Mouse (Mus musculus) limb, embryonic 11.5 days (tissue): ENCODE data around the gene Nipal1. TPM values are rescaled to one million over a fixed set of nuclear protein-coding genes. Genes with fewer than 3 reads are reported as not detected.
A peak's percentile ranks its signal among the peaks of the same experiment; 100 is the strongest.

ENCODE experiments used
- ATAC-seq: fragments of 200-750 bp; cut with Nextera tagmentation; 2 replicates; pipeline ENCODE4 v1.8.0; 2017; ENCODE audit warnings: low read depth; ENCODE audit not compliant: insufficient number of reproducible peaks, low FRiP score, low TSS enrichment
- DNase-seq: peaks from one replicate; pipeline ENCODE4 v3.0.0-alpha.2; 2015; ENCODE audit warnings: low spot score
- H3K27ac ChIP-seq: fragments of 300-500 bp; sonication (generic); replicated peaks from 2 replicates; pipeline ENCODE4 v1.5.1; 2014; ENCODE audit warnings: low read depth, mild to moderate bottlenecking, low read length
- H3K27me3 ChIP-seq: fragments of 300-500 bp; sonication (generic); 2 replicates; pipeline ENCODE4 v1.6.1; 2014; ENCODE audit warnings: mild to moderate bottlenecking, low read length, mixed read lengths; ENCODE audit not compliant: control insufficient read depth, insufficient read depth
- H3K36me3 ChIP-seq: fragments of 300-500 bp; sonication (generic); 2 replicates; pipeline ENCODE4 v1.6.1; 2014; ENCODE audit warnings: mild to moderate bottlenecking, low read length, moderate library complexity, mixed read lengths; ENCODE audit not compliant: control insufficient read depth, insufficient read depth
- H3K4me1 ChIP-seq: fragments of 300-500 bp; sonication (generic); 2 replicates; pipeline ENCODE4 v1.6.1; 2014; ENCODE audit warnings: low read length, mixed read lengths; ENCODE audit not compliant: control insufficient read depth, insufficient read depth
- H3K4me2 ChIP-seq: fragments of 300-500 bp; sonication (generic); 2 replicates; pipeline ENCODE4 v1.6.1; 2014; ENCODE audit warnings: low read depth, mild to moderate bottlenecking, moderate library complexity; ENCODE audit not compliant: severe bottlenecking
- H3K4me3 ChIP-seq: fragments of 300-500 bp; sonication (generic); 2 replicates; pipeline ENCODE4 v1.5.1; 2014; ENCODE audit warnings: low read depth, low read length
- H3K9ac ChIP-seq: fragments of 300-500 bp; sonication (generic); 2 replicates; pipeline ENCODE4 v1.6.1; 2014; ENCODE audit warnings: mild to moderate bottlenecking, low read length
- H3K9me3 ChIP-seq: fragments of 300-500 bp; sonication (generic); 2 replicates; pipeline ENCODE4 v1.6.1; 2016; ENCODE audit warnings: low read length; ENCODE audit not compliant: control insufficient read depth
- WGBS: fragments of 180-500 bp; shearing (Covaris S2); extraction: QIAGEN DNeasy Blood & Tissue Kit; methylation state at CpG from one replicate; pipeline ENCODE4 v1.1.7; 2014; 5-methylcytosine and 5-hydroxymethylcytosine counted together
- polyA plus RNA-seq: library from polyadenylated mRNA; unstranded; fragments of >200 nt; fragmentation: Nextera tagmentation; extraction: Ambion mirVana; gene quantifications from 2 replicates; pipeline ENCODE4 v1.2.1, GENCODE M21; 2014

Gene Nipal1
- polyA plus RNA-seq, 1 experiment from 2014 or later: 0.21 TPM

GRCm38 (mm10) chr5:72640072-72640471 lies 7.5 kb upstream of the Nipal1 start:
- Histone ChIP-seq H3K36me3 (no peaks in the 10 kb centered on the region), H3K4me3 (no peak overlapping the region), H3K4me1 (no peaks in the 10 kb centered on the region), H3K9me3 (no peaks in the 10 kb centered on the region), H3K4me2 (no peak overlapping the region), H3K27me3 (no peaks in the 10 kb centered on the region), H3K27ac (no peak overlapping the region), H3K9ac (no peak overlapping the region)
- DNase-seq (no peak), ATAC-seq (no peak)
- 94% methylated on average over 1 of the region's 1 CpGs for WGBS

GRCm38 (mm10) chr5:72643655-72644054 lies 3.9 kb upstream of the Nipal1 start:
- Histone ChIP-seq H3K4me2 (no peak overlapping the region), H3K27me3 (peaks cover 6% of the 10 kb centered on the region; the same call in 1 of the 2 replicates), H3K9ac (no peak overlapping the region), H3K27ac (no peak overlapping the region), H3K9me3 (no peaks in the 10 kb centered on the region), H3K4me1 (no peaks in the 10 kb centered on the region), H3K4me3 (no peak overlapping the region), H3K36me3 (no peaks in the 10 kb centered on the region)
- no peak for ATAC-seq
- DNase-seq: no peak
- WGBS: 72% methylated on average over 7 of the region's 7 CpGs

- ATAC-seq: no peak
- H3K9ac ChIP-seq: no peak within 1 kb of the TSS
- no peak within 1 kb of the TSS for H3K27ac ChIP-seq
- H3K4me1 ChIP-seq: no peaks in the 10 kb centered on the region
- H3K4me3 ChIP-seq: no peak within 1 kb of the TSS
- DNase-seq: no peak
- no peak within 1 kb of the TSS for H3K4me2 ChIP-seq
- no peaks in the 10 kb centered on the region for H3K36me3 ChIP-seq
- 70% methylated on average over 1 of the region's 1 CpGs for WGBS
- H3K9me3 ChIP-seq: no peaks in the 10 kb centered on the region
- H3K27me3 ChIP-seq: peaks cover 6% of the 10 kb centered on the region; the same call in 1 of the 2 replicates
Measured at GRCm38 (mm10) chr5:72644175-72644574, 3.4 kb upstream of the Nipal1 start, which contains the start of gene Cnga1. Cnga1 (minus strand) TSS chr5:72644275.

GRCm38 (mm10) chr5:72646131-72646530 lies 1.5 kb upstream of the Nipal1 start:
- H3K4me2 ChIP-seq: no peak overlapping the region
- peak; percentile 42 for DNase-seq
- H3K4me1 ChIP-seq: no peaks in the 10 kb centered on the region
- no peaks in the 10 kb centered on the region for H3K9me3 ChIP-seq
- no peak overlapping the region for H3K9ac ChIP-seq
- H3K27ac ChIP-seq: no peak overlapping the region
- WGBS: 40% methylated on average over 10 of the region's 10 CpGs
- no peak overlapping the region for H3K4me3 ChIP-seq
- H3K27me3 ChIP-seq: peaks cover 6% of the 10 kb centered on the region; the same call in 1 of the 2 replicates
- H3K36me3 ChIP-seq: no peaks in the 10 kb centered on the region
- no peak for ATAC-seq

GRCm38 (mm10) chr5:72646996-72647395 lies 599 bp upstream of the Nipal1 start:
- ATAC-seq: no peak
- 27% methylated on average over 10 of the region's 10 CpGs for WGBS
- Histone ChIP-seq H3K4me3 (peak overlapping the region; percentile 49), H3K36me3 (no peaks in the 10 kb centered on the region), H3K9ac (no peak overlapping the region), H3K9me3 (no peaks in the 10 kb centered on the region), H3K4me1 (no peaks in the 10 kb centered on the region), H3K27me3 (peaks cover 6% of the 10 kb centered on the region; the same call in 1 of the 2 replicates), H3K4me2 (peak overlapping the region; percentile 89), H3K27ac (no peak overlapping the region)
- DNase-seq: no peak

- 6% methylated on average over 18 of the region's 18 CpGs for WGBS
- ATAC-seq: peak; percentile 52
- DNase-seq: peak; percentile 38
Measured at GRCm38 (mm10) chr5:72647958-72648595, 482 bp downstream of the Nipal1 start.

GRCm38 (mm10) chr5:72648987-72649735 lies 1.6 kb downstream of the Nipal1 start:
- Histone ChIP-seq H3K9me3 (no peaks in the 10 kb centered on the region), H3K27me3 (peaks cover 6% of the 10 kb centered on the region; the same call in 1 of the 2 replicates), H3K4me3 (no peak overlapping the region), H3K36me3 (no peaks in the 10 kb centered on the region), H3K4me1 (no peaks in the 10 kb centered on the region), H3K4me2 (no peak overlapping the region), H3K9ac (no peak overlapping the region), H3K27ac (no peak overlapping the region)
- no peak for ATAC-seq
- WGBS: 79% methylated on average over 9 of the region's 9 CpGs
- DNase-seq: no peak

More at GRCm38 (mm10) chr5:72647958-72648595, 482 bp downstream of the Nipal1 start:
- Histone ChIP-seq H3K4me2 (peak overlapping the region; percentile 89), H3K4me3 (peak overlapping the region; percentile 49), H3K27me3 (peaks cover 6% of the 10 kb centered on the region; the same call in 1 of the 2 replicates), H3K9me3 (no peaks in the 10 kb centered on the region), H3K9ac (no peak overlapping the region), H3K27ac (no peak overlapping the region), H3K36me3 (no peaks in the 10 kb centered on the region), H3K4me1 (no peaks in the 10 kb centered on the region)

GRCm38 (mm10) chr5:72653068-72653674 lies 5.6 kb downstream of the Nipal1 start:
- ATAC-seq (no peak), DNase-seq (no peak)
- Histone ChIP-seq H3K4me1 (0 out of 2 replicates have a peak, but pooled peaks cover 2% of the 10 kb centered on the region), H3K27ac (no peak overlapping the region), H3K4me2 (no peak overlapping the region), H3K9me3 (no peaks in the 10 kb centered on the region), H3K36me3 (no peaks in the 10 kb centered on the region), H3K4me3 (no peak overlapping the region), H3K27me3 (no peaks in the 10 kb centered on the region), H3K9ac (no peak overlapping the region)
- 82% methylated on average over 10 of the region's 10 CpGs for WGBS
